Mouse (Mus musculus) liver, embryonic 14.5 days (tissue): Measurements from ENCODE around the gene Psrc1. TPM values are rescaled to one million over a fixed set of nuclear protein-coding genes. Genes with fewer than 3 reads are reported as not detected.

Experiments used
- ATAC-seq: fragments of 200-750 bp; cut with Nextera tagmentation; 2 replicates; pipeline ENCODE4 v1.8.0; 2017; ENCODE audit warnings: moderate number of reproducible peaks, mild to moderate bottlenecking, moderate library complexity; ENCODE audit not compliant: insufficient read depth
- DNase-seq, 3 experiments: peaks; one replicate each; pipeline ENCODE4 v3.0.0-alpha.2; 2012 to 2013; ENCODE audit warnings: low read depth in 3 of 3, low spot score in 3 of 3
- H3K27ac ChIP-seq: fragments of 300-500 bp; sonication (generic); 2 replicates; pipeline ENCODE4 v1.5.1; 2014; ENCODE audit warnings: moderate library complexity, mild to moderate bottlenecking, control low read depth, inconsistent platforms
- H3K27me3 ChIP-seq: fragments of 300-500 bp; sonication (generic); 2 replicates; pipeline ENCODE4 v1.6.1; 2014; ENCODE audit warnings: mild to moderate bottlenecking, low read length, moderate library complexity; ENCODE audit not compliant: control insufficient read depth, insufficient read depth
- H3K36me3 ChIP-seq: fragments of 300-500 bp; sonication (generic); replicated peaks from 2 replicates; pipeline ENCODE4 v1.6.1; 2014; ENCODE audit warnings: low read depth; ENCODE audit not compliant: control insufficient read depth, insufficient read depth
- H3K4me1 ChIP-seq, 2 experiments: fragments of 200-500 bp in 1 of 2; fragments of 300-500 bp in 1 of 2; sonication (generic) in 1 of 2; replicated peaks; 2 replicates each; pipeline ENCODE4 v1.6.1; 2012 to 2014; ENCODE audit warnings: antibody characterized with exemption in 1 of 2, inconsistent platforms in 1 of 2, low read length in 1 of 2; ENCODE audit not compliant: control insufficient read depth in 2 of 2, insufficient read depth in 2 of 2
- H3K4me2 ChIP-seq: fragments of 300-500 bp; sonication (generic); 2 replicates; pipeline ENCODE4 v1.6.1; 2014; ENCODE audit warnings: low read depth, mild to moderate bottlenecking, control low read depth, moderate library complexity
- H3K4me3 ChIP-seq, 2 experiments: fragments of 200-500 bp in 1 of 2; fragments of 300-500 bp in 1 of 2; sonication (generic) in 1 of 2; 2 replicates each; pipeline ENCODE4 v1.5.1; 2012 to 2014; ENCODE audit warnings: low read depth in 2 of 2, low read length in 2 of 2, mild to moderate bottlenecking in 2 of 2, control low read depth in 1 of 2, inconsistent platforms in 1 of 2, moderate library complexity in 1 of 2; ENCODE audit not compliant: insufficient read depth in 1 of 2
- H3K9ac ChIP-seq: fragments of 300-500 bp; sonication (generic); replicated peaks from 2 replicates; pipeline ENCODE4 v1.6.1; 2014; ENCODE audit warnings: mild to moderate bottlenecking, control low read depth, moderate library complexity
- H3K9me3 ChIP-seq: fragments of 300-500 bp; sonication (generic); 2 replicates; pipeline ENCODE4 v1.6.1; 2016; ENCODE audit warnings: low read length, mixed read lengths; ENCODE audit not compliant: control insufficient read depth
- CTCF ChIP-seq: IDR thresholded peaks from 2 replicates; pipeline ENCODE4 v1.5.1; 2016; ENCODE audit warnings: antibody characterized with exemption, low read depth, control low read depth
- EP300 ChIP-seq: IDR thresholded peaks from 2 replicates; pipeline ENCODE4 v1.6.1; 2016; ENCODE audit warnings: antibody characterized with exemption, low read depth
- WGBS: fragments of 180-500 bp; shearing (Covaris S2); extraction: QIAGEN DNeasy Blood & Tissue Kit; methylation state at CpG from one replicate; pipeline ENCODE4 v1.1.7; 2014; ENCODE audit not compliant: insufficient replicate concordance; 5-methylcytosine and 5-hydroxymethylcytosine counted together
- polyA plus RNA-seq, 2 experiments: library from polyadenylated mRNA; depleted of rRNA in 1 of 2; stranded (reverse) in 1 of 2; unstranded in 1 of 2; fragments of >200 nt; fragmentation: Nextera tagmentation in 1 of 2; extraction: Ambion mirVana in 1 of 2; gene quantifications; 2 replicates each; pipeline versions ENCODE4 v1.2.1 to v1.2.3; 2012 to 2014

Gene Psrc1
- polyA plus RNA-seq, 2 experiments = 12.3 to 20.3 TPM

- no peaks in the 10 kb centered on the region for H3K9me3 ChIP-seq
- H3K4me2 ChIP-seq = no peak overlapping the region
- no peaks in the 10 kb centered on the region for H3K27me3 ChIP-seq
- no peak for TF ChIP-seq EP300
- no peak for TF ChIP-seq CTCF
- 76% methylated on average over 24 of the region's 24 CpGs for WGBS
- no peaks in the 10 kb centered on the region for H3K4me1 ChIP-seq
- no peak overlapping the region for H3K9ac ChIP-seq
- ATAC-seq = no peak
- H3K36me3 ChIP-seq = no peaks in the 10 kb centered on the region
- no peak for DNase-seq
- H3K27ac ChIP-seq = no peak overlapping the region
- no peak overlapping the region for H3K4me3 ChIP-seq
These were observed 22.8 kb downstream of the Psrc1 start for GRCm38 (mm10) chr3:108406306-108406885.

GRCm38 (mm10) chr3:108408517-108409008 is 24.9 kb downstream of the Psrc1 start:
- H3K27me3 ChIP-seq = no peaks in the 10 kb centered on the region
- no peak overlapping the region for H3K4me2 ChIP-seq
- no peak overlapping the region for H3K9ac ChIP-seq
- DNase-seq (no peak), ATAC-seq (no peak)
- no peak overlapping the region for H3K27ac ChIP-seq
- H3K4me1 ChIP-seq = no peaks in the 10 kb centered on the region
- no peaks in the 10 kb centered on the region for H3K9me3 ChIP-seq
- TF ChIP-seq CTCF (no peak), EP300 (no peak)
- H3K4me3 ChIP-seq = no peak overlapping the region
- WGBS = 77% methylated on average over 8 of the region's 8 CpGs
- no peaks in the 10 kb centered on the region for H3K36me3 ChIP-seq

GRCm38 (mm10) chr3:108409656-108410358 is 26.2 kb downstream of the Psrc1 start:
- H3K27ac ChIP-seq = no peak overlapping the region
- H3K4me3 ChIP-seq = no peak overlapping the region
- no peaks in the 10 kb centered on the region for H3K4me1 ChIP-seq
- peaks cover 1% of the 10 kb centered on the region for H3K27me3 ChIP-seq
- no peak overlapping the region for H3K4me2 ChIP-seq
- no peak overlapping the region for H3K9ac ChIP-seq
- ATAC-seq (no peak), DNase-seq (no peak)
- WGBS = 43% methylated on average over 8 of the region's 8 CpGs
- H3K36me3 ChIP-seq = no peaks in the 10 kb centered on the region
- no peak for TF ChIP-seq CTCF
- no peak for TF ChIP-seq EP300
- 0 out of 2 replicates have a peak, but pooled peaks cover 2% of the 10 kb centered on the region for H3K9me3 ChIP-seq

GRCm38 (mm10) chr3:108410359-108410714 is 26.7 kb downstream of the Psrc1 start:
- no peak for DNase-seq
- TF ChIP-seq CTCF = no peak
- TF ChIP-seq EP300 = no peak
- ATAC-seq = no peak

GRCm38 (mm10) chr3:108411026-108411753 is 27.6 kb downstream of the Psrc1 start:
- 52% methylated on average over 5 of the region's 5 CpGs for WGBS
- H3K9ac ChIP-seq = no peak overlapping the region

More at GRCm38 (mm10) chr3:108410359-108410714, 26.7 kb downstream of the Psrc1 start:
- Histone ChIP-seq H3K27ac (no peak overlapping the region), H3K4me1 (no peaks in the 10 kb centered on the region), H3K9ac (no peak overlapping the region), H3K36me3 (no peaks in the 10 kb centered on the region), H3K9me3 (0 out of 2 replicates have a peak, but pooled peaks cover 2% of the 10 kb centered on the region), H3K27me3 (peaks cover 7% of the 10 kb centered on the region), H3K4me2 (no peak overlapping the region), H3K4me3 (no peak overlapping the region)
- 45% methylated on average over 5 of the region's 5 CpGs for WGBS

More at GRCm38 (mm10) chr3:108411026-108411753, 27.6 kb downstream of the Psrc1 start:
- H3K4me2 ChIP-seq = no peak overlapping the region
- H3K27ac ChIP-seq = no peak overlapping the region
- 0 out of 2 replicates have a peak, but pooled peaks cover 2% of the 10 kb centered on the region for H3K9me3 ChIP-seq
- H3K4me3 ChIP-seq = no peak overlapping the region
- no peaks in the 10 kb centered on the region for H3K4me1 ChIP-seq
- TF ChIP-seq EP300 = no peak
- TF ChIP-seq CTCF = no peak
- H3K36me3 ChIP-seq = no peaks in the 10 kb centered on the region
- H3K27me3 ChIP-seq = peaks cover 13% of the 10 kb centered on the region
- no peak for DNase-seq
- ATAC-seq = no peak
